Mouse (Mus musculus) cortical plate, adult 2 months (tissue): Measurements from ENCODE around the gene Mapt.
A peak's percentile ranks its signal among the peaks of the same experiment; 100 is the strongest.

Source experiments
- CTCF ChIP-seq: fragments of 200-500 bp; IDR thresholded peaks from 2 replicates; pipeline ENCODE4 v1.5.1; 2011; ENCODE audit warnings: mild to moderate bottlenecking, control low read depth, low read length; ENCODE audit not compliant: insufficient read depth; ENCODE audit errors: extremely low read depth
- POLR2A ChIP-seq: fragments of 200-500 bp; IDR thresholded peaks from 2 replicates; pipeline ENCODE4 v1.6.1; 2011; ENCODE audit warnings: mild to moderate bottlenecking, low read length, control low read depth; ENCODE audit not compliant: insufficient read depth; ENCODE audit errors: extremely low read depth

DNA sequence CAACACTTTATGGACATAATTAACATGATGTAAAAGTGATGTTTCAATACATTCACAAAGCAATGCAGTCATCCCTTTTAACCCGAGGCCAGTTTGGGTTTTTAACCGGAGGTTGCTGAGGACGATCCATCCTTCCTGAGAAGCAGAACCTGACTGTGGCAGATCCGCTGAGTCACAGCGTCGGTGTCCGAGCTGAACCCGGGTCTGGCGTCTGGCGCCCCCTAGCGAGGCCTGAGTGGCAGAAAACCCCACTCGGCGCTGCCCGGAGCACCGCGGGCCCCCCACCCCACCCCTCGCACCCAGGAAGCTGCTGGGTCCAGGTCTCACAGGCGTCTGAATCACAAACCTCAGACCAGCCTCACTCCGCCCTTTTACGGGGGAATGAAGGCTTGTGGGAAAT lies 47.0 kb downstream of the Mapt start:
- TF ChIP-seq CTCF (peak; percentile 61), POLR2A (peak; percentile 56; the same call in 1 of the 2 replicates)
